11 mouse cellular contexts compared by ENCODE assay signal in genomic region chr10:14056057-14056456, GRCm38 (mm10).
DNase-seq lines count a peak whose midpoint lies in the region; ATAC-seq and TF ChIP-seq lines count a peak whose summit lies in the region.
"Had no signal": no experiment of that assay in that cellular context is flagged by ENCODE, and none has a peak within 500 bp of the region (broad histone marks: within the 10 kb centered on the region; RNA-seq: fewer than 3 reads in every experiment).

No protein-coding gene starts in this region.

- no peak for ATAC-seq in heart, embryonic 15.5 days (replicated peaks; ENCODE audit: insufficient number of reproducible peaks, insufficient read depth, low FRiP score, low read depth)
- ATAC-seq in midbrain, embryonic 11.5 days (ENCODE audit: low FRiP score) = no peak
- ATAC-seq in midbrain, embryonic 16.5 days = no peak
- ATAC-seq in hindbrain, embryonic 12.5 days (ENCODE audit: low FRiP score) = no peak
- no peak for ATAC-seq in liver, postnatal 0 days
- ATAC-seq in megakaryocyte, adult 5-6 weeks (ENCODE audit: poor library complexity, severe bottlenecking) = no peak

- H3K27me3 ChIP-seq in heart, embryonic 15.5 days = no peaks in the 10 kb centered on the region
- no peaks in the 10 kb centered on the region for H3K27me3 ChIP-seq in midbrain, embryonic 11.5 days (ENCODE audit: control insufficient read depth, insufficient read depth, low read length)
- H3K27me3 ChIP-seq in midbrain, embryonic 16.5 days (ENCODE audit: control insufficient read depth, insufficient read depth, low read depth, low read length) = no peaks in the 10 kb centered on the region
- no peaks in the 10 kb centered on the region for H3K27me3 ChIP-seq in hindbrain, embryonic 12.5 days
- H3K27me3 ChIP-seq in small intestine, adult 2 months (ENCODE audit: control insufficient read depth, insufficient read depth, low read length) = no peaks in the 10 kb centered on the region
- H3K27me3 ChIP-seq in liver, postnatal 0 days (ENCODE audit: insufficient read depth, low read length) = no peaks in the 10 kb centered on the region
- H3K27me3 ChIP-seq: embryonic facial prominence, embryonic 13.5 days had no signal

- no peaks in the 10 kb centered on the region for H3K36me3 ChIP-seq in heart, embryonic 15.5 days
- no peaks in the 10 kb centered on the region for H3K36me3 ChIP-seq in midbrain, embryonic 11.5 days (ENCODE audit: control insufficient read depth, insufficient read depth, low read length)
- no peaks in the 10 kb centered on the region for H3K36me3 ChIP-seq in midbrain, embryonic 16.5 days (ENCODE audit: control insufficient read depth, insufficient read depth, low read length)
- no peaks in the 10 kb centered on the region for H3K36me3 ChIP-seq in hindbrain, embryonic 12.5 days
- no peaks in the 10 kb centered on the region for H3K36me3 ChIP-seq in small intestine, adult 2 months (ENCODE audit: control insufficient read depth, insufficient read depth, low read length)
- H3K36me3 ChIP-seq in liver, postnatal 0 days (replicated peaks; ENCODE audit: insufficient read depth, low read length) = no peaks in the 10 kb centered on the region
- H3K36me3 ChIP-seq: embryonic facial prominence, embryonic 13.5 days; limb, embryonic 13.5 days had no signal

- no peak for TF ChIP-seq POLR2A in small intestine, adult 2 months (IDR thresholded peaks at IDR 0.05; ENCODE audit: low read depth, low read length)

- H3K27ac ChIP-seq in heart, embryonic 15.5 days = peak overlapping the region; percentile 67
- H3K27ac ChIP-seq in midbrain, embryonic 11.5 days (ENCODE audit: low read depth, low read length) = 0 out of 2 replicates have a peak overlapping the region, but pooled peaks have one; percentile 3
- H3K27ac ChIP-seq in midbrain, embryonic 16.5 days (ENCODE audit: low read length) = no peak overlapping the region
- 0 out of 2 replicates have a peak overlapping the region, but pooled peaks have one; percentile 40 for H3K27ac ChIP-seq in hindbrain, embryonic 12.5 days
- peak overlapping the region; percentile 44; the same call in 1 of the 2 replicates for H3K27ac ChIP-seq in small intestine, adult 2 months (ENCODE audit: insufficient read depth, low read depth, low read length)
- H3K27ac ChIP-seq in liver, postnatal 0 days (ENCODE audit: low read depth) = no peak overlapping the region
- H3K27ac ChIP-seq: embryonic facial prominence, embryonic 13.5 days; limb, embryonic 13.5 days had no signal

- H3K9ac ChIP-seq in heart, embryonic 15.5 days = no peak overlapping the region
- H3K9ac ChIP-seq in midbrain, embryonic 11.5 days (ENCODE audit: low read length) = no peak overlapping the region
- no peak overlapping the region for H3K9ac ChIP-seq in midbrain, embryonic 16.5 days (ENCODE audit: low read depth, low read length)
- no peak overlapping the region for H3K9ac ChIP-seq in hindbrain, embryonic 12.5 days
- H3K9ac ChIP-seq in liver, postnatal 0 days (replicated peaks) = no peak overlapping the region
- H3K9ac ChIP-seq: embryonic facial prominence, embryonic 13.5 days; limb, embryonic 13.5 days had no signal

- intact Hi-C loops in heart, postnatal 36 days (cut with DNase I) = loop anchor here (2.0 kb wide), 1 partner anchor 31 kb away; no protein-coding TSS in a partner anchor

- no peak for TF ChIP-seq EP300 in liver, postnatal 0 days (IDR thresholded peaks at IDR 0.05; ENCODE audit: low read depth)

- no peaks in the 10 kb centered on the region for H3K9me3 ChIP-seq in heart, embryonic 15.5 days (replicated peaks)
- H3K9me3 ChIP-seq in midbrain, embryonic 11.5 days (ENCODE audit: control insufficient read depth, low read length) = no peaks in the 10 kb centered on the region
- H3K9me3 ChIP-seq in midbrain, embryonic 16.5 days (replicated peaks; ENCODE audit: control insufficient read depth, low read length, poor library complexity, severe bottlenecking) = no peaks in the 10 kb centered on the region
- no peaks in the 10 kb centered on the region for H3K9me3 ChIP-seq in hindbrain, embryonic 12.5 days (replicated peaks)
- H3K9me3 ChIP-seq in liver, postnatal 0 days (ENCODE audit: low read length) = no peaks in the 10 kb centered on the region
- H3K9me3 ChIP-seq: embryonic facial prominence, embryonic 13.5 days; limb, embryonic 13.5 days had no signal

- no peak overlapping the region for H3K4me3 ChIP-seq in heart, embryonic 15.5 days
- H3K4me3 ChIP-seq in midbrain, embryonic 11.5 days (ENCODE audit: low read depth, low read length) = no peak overlapping the region
- no peak overlapping the region for H3K4me3 ChIP-seq in midbrain, embryonic 16.5 days (ENCODE audit: low read depth, low read length)
- no peak overlapping the region for H3K4me3 ChIP-seq in hindbrain, embryonic 12.5 days
- no peak overlapping the region for H3K4me3 ChIP-seq in small intestine, adult 2 months (ENCODE audit: low read depth, low read length)
- no peak overlapping the region for H3K4me3 ChIP-seq in liver, postnatal 0 days (ENCODE audit: low read depth, low read length)
- H3K4me3 ChIP-seq: embryonic facial prominence, embryonic 13.5 days; limb, embryonic 13.5 days had no signal

- H3K4me1 ChIP-seq in heart, embryonic 15.5 days (replicated peaks) = peaks cover 35% of the 10 kb centered on the region
- H3K4me1 ChIP-seq in midbrain, embryonic 11.5 days (ENCODE audit: control insufficient read depth, insufficient read depth, low read length) = peaks cover 21% of the 10 kb centered on the region
- H3K4me1 ChIP-seq in midbrain, embryonic 16.5 days (ENCODE audit: control insufficient read depth, insufficient read depth, low read length) = peaks cover 17% of the 10 kb centered on the region
- H3K4me1 ChIP-seq in hindbrain, embryonic 12.5 days = peaks cover 22% of the 10 kb centered on the region
- peaks cover 6% of the 10 kb centered on the region for H3K4me1 ChIP-seq in small intestine, adult 2 months (ENCODE audit: control insufficient read depth, insufficient read depth, insufficient read length, low read length)
- H3K4me1 ChIP-seq in liver, postnatal 0 days (ENCODE audit: insufficient read depth) = peaks cover 14% of the 10 kb centered on the region

- no peak overlapping the region for H3K4me2 ChIP-seq in heart, embryonic 15.5 days
- no peak overlapping the region for H3K4me2 ChIP-seq in midbrain, embryonic 11.5 days
- no peak overlapping the region for H3K4me2 ChIP-seq in midbrain, embryonic 16.5 days (ENCODE audit: low read length)
- H3K4me2 ChIP-seq in hindbrain, embryonic 12.5 days (replicated peaks) = no peak overlapping the region
- no peak overlapping the region for H3K4me2 ChIP-seq in liver, postnatal 0 days (ENCODE audit: low read depth, low read length)
- H3K4me2 ChIP-seq: embryonic facial prominence, embryonic 13.5 days; limb, embryonic 13.5 days had no signal

- 75% methylated on average over 4 of the region's 4 CpGs for WGBS in heart, embryonic 15.5 days
- 74% methylated on average over 4 of the region's 4 CpGs for WGBS in midbrain, embryonic 11.5 days
- 60% methylated on average over 4 of the region's 4 CpGs for WGBS in midbrain, embryonic 16.5 days
- 76% methylated on average over 4 of the region's 4 CpGs for WGBS in hindbrain, embryonic 12.5 days
- 92% methylated on average over 4 of the region's 4 CpGs for WGBS in small intestine, adult 2 months
- 85% methylated on average over 4 of the region's 4 CpGs for WGBS in liver, postnatal 0 days (ENCODE audit: insufficient replicate concordance)

- DNase-seq in heart, postnatal 36 days = no peak
- DNase-seq in midbrain, embryonic 11.5 days (ENCODE audit: low spot score, missing footprints) = peak; percentile 85
- DNase-seq in liver, postnatal 0 days = no peak
- DNase-seq: gastrocnemius, postnatal 14 days had no signal

- TF ChIP-seq CTCF in small intestine, adult 2 months (IDR thresholded peaks at IDR 0.05; ENCODE audit: extremely low read depth, insufficient read length, insufficient replicate concordance, low read depth, low read length) = no peak
- no peak for TF ChIP-seq CTCF in liver, postnatal 0 days (IDR thresholded peaks at IDR 0.05; ENCODE audit: low read depth)

Comparison
In these comparisons a context has a peak if more than half of its experiments do, and no peak if none do; other contexts are left out.
1. H3K27ac ChIP-seq: peak in heart, embryonic 15.5 days (single experiment), midbrain, embryonic 11.5 days (single experiment), hindbrain, embryonic 12.5 days (single experiment) and small intestine, adult 2 months (single experiment); none in midbrain, embryonic 16.5 days (single experiment) and liver, postnatal 0 days (single experiment).